Mouse (Mus musculus): ENCODE data around the gene Gm36210. TPM values are rescaled to one million over a fixed set of nuclear protein-coding genes. Genes with fewer than 3 reads are reported as not detected.

Gene Gm36210
- polyA plus RNA-seq, 1 experiment from 2014 or later = 0.59 TPM

DNA sequence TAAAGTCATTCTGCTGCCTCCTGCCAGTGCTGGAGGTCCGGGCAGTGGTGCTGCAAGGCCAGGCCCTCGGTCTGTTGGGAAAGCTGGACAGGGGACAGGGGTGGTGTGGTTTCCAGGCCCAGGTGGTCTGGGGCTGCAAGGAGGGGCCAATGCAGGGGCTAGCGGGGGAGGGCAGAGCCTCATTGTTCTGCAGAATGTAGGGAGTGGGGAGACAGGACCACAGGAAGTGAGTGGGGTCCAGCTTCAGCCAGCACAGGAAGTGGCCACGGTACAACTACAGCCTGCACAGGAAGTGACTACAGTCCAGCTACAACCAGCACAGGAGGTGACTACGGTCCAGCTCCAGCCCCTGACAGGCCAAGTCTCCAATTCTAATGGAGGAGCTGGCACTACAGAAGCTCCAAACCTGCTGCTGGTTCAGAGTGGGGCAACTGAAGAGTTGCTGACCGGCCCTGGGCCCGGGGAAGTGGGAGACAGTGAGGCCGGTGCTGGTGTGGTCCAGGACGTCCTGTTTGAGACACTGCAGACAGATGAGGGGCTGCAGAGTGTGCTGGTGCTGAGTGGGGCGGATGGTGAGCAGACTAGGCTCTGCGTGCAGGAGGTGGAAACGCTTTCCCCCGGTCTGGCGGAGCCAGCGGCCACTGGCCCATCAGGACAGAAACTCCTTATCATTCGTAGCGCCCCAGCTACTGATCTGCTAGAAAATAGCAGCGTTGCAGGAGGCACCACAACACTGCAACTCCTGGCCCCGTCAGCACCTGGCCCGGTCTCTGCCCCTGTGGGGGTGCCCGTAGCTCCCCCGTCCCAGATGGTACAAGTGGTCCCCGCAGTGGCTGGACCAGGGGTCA is 14.9 kb upstream of the Gm36210 start:
- Histone ChIP-seq H3K9ac (ENCODE audit: low read length) (peak overlapping the region; percentile 35), H3K9me3 (ENCODE audit: control insufficient read depth, low read length) (no peaks in the 10 kb centered on the region)
- 56% methylated on average over 23 of the region's 23 CpGs for WGBS

GRCm38 (mm10) chr7:4920496-4920895 is 14.2 kb upstream of the Gm36210 start:
- ATAC-seq (replicated peaks; ENCODE audit: low FRiP score) (no peak), DNase-seq (ENCODE audit: low spot score) (peak; percentile 50)
- Histone ChIP-seq H3K4me2 (ENCODE audit: low read depth, low read length, severe bottlenecking) (no peak overlapping the region), H3K36me3 (ENCODE audit: control insufficient read depth, insufficient read depth, low read length) (peaks cover 5% of the 10 kb centered on the region; the same call in 1 of the 2 replicates), H3K9ac (ENCODE audit: low read length) (no peak overlapping the region), H3K4me1 (replicated peaks; ENCODE audit: control insufficient read depth, insufficient read depth, low read length) (peaks cover 44% of the 10 kb centered on the region), H3K4me3 (ENCODE audit: low read depth, low read length) (no peak overlapping the region), H3K27ac (ENCODE audit: low read depth, low read length) (peak overlapping the region; percentile 97; the same call in 1 of the 2 replicates), H3K9me3 (ENCODE audit: control insufficient read depth, low read length) (no peaks in the 10 kb centered on the region), H3K27me3 (ENCODE audit: control insufficient read depth, insufficient read depth, low read length) (no peaks in the 10 kb centered on the region)
- 91% methylated on average over 19 of the region's 19 CpGs for WGBS

More for the DNA sequence above, 14.9 kb upstream of the Gm36210 start:
- ATAC-seq (replicated peaks; ENCODE audit: low FRiP score) (no peak), DNase-seq (ENCODE audit: low spot score) (peak; percentile 57)
- Histone ChIP-seq H3K27ac (ENCODE audit: low read depth, low read length) (peak overlapping the region; percentile 97), H3K4me1 (replicated peaks; ENCODE audit: control insufficient read depth, insufficient read depth, low read length) (peaks cover 48% of the 10 kb centered on the region), H3K4me3 (ENCODE audit: low read depth, low read length) (no peak overlapping the region), H3K36me3 (ENCODE audit: control insufficient read depth, insufficient read depth, low read length) (peaks cover 5% of the 10 kb centered on the region; the same call in 1 of the 2 replicates), H3K27me3 (ENCODE audit: control insufficient read depth, insufficient read depth, low read length) (no peaks in the 10 kb centered on the region), H3K4me2 (ENCODE audit: low read depth, low read length, severe bottlenecking) (no peak overlapping the region; the same call in 1 of the 2 replicates)

DNA sequence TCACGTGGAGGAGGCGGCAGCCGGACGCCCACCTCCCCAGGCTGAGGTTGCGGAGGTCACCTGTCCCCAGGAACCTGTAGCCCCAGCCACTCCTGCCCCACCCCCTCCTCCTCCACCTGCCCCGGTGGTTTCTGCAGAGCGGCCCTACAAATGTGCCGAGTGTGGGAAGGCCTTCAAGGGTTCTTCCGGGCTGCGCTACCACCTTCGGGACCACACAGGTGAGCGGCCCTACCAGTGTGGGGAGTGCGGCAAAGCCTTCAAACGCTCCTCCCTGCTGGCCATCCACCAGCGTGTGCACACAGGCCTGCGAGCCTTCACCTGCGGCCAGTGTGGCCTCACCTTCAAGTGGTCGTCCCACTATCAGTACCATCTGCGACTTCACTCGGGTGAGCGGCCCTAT is 13.7 kb upstream of the Gm36210 start:
- H3K9me3 ChIP-seq (ENCODE audit: control insufficient read depth, low read length) = no peaks in the 10 kb centered on the region
- peaks cover 5% of the 10 kb centered on the region; the same call in 1 of the 2 replicates for H3K36me3 ChIP-seq (ENCODE audit: control insufficient read depth, insufficient read depth, low read length)
- ATAC-seq (replicated peaks; ENCODE audit: low FRiP score) (no peak), DNase-seq (ENCODE audit: low spot score) (no peak)
- 90% methylated on average over 21 of the region's 21 CpGs for WGBS
- no peak overlapping the region for H3K4me2 ChIP-seq (ENCODE audit: low read depth, low read length, severe bottlenecking)
- no peak overlapping the region for H3K9ac ChIP-seq (ENCODE audit: low read length)
- no peak overlapping the region for H3K27ac ChIP-seq (ENCODE audit: low read depth, low read length)
- peaks cover 38% of the 10 kb centered on the region for H3K4me1 ChIP-seq (replicated peaks; ENCODE audit: control insufficient read depth, insufficient read depth, low read length)
- H3K27me3 ChIP-seq (ENCODE audit: control insufficient read depth, insufficient read depth, low read length) = no peaks in the 10 kb centered on the region
- H3K4me3 ChIP-seq (ENCODE audit: low read depth, low read length) = no peak overlapping the region

DNA sequence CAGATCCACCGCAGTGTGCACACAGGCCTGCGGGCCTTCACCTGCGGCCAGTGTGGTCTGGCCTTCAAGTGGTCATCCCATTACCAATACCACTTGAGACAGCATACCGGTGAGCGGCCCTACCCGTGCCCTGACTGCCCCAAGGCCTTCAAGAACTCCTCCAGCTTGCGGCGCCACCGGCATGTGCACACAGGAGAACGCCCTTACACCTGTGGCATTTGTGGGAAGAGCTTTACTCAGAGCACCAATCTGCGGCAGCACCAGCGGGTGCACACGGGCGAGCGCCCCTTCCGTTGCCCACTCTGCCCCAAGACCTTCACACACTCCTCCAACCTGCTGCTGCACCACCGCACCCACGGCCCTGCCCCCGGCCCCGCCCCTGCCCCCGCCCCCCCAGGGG is 12.8 kb upstream of the Gm36210 start:
- Histone ChIP-seq H3K9me3 (ENCODE audit: control insufficient read depth, low read length) (no peaks in the 10 kb centered on the region), H3K4me3 (ENCODE audit: low read depth, low read length) (no peak overlapping the region), H3K4me2 (ENCODE audit: low read depth, low read length, severe bottlenecking) (no peak overlapping the region), H3K27ac (ENCODE audit: low read depth, low read length) (no peak overlapping the region), H3K27me3 (ENCODE audit: control insufficient read depth, insufficient read depth, low read length) (no peaks in the 10 kb centered on the region), H3K4me1 (replicated peaks; ENCODE audit: control insufficient read depth, insufficient read depth, low read length) (peaks cover 31% of the 10 kb centered on the region), H3K9ac (ENCODE audit: low read length) (no peak overlapping the region), H3K36me3 (ENCODE audit: control insufficient read depth, insufficient read depth, low read length) (peaks cover 5% of the 10 kb centered on the region; the same call in 1 of the 2 replicates)
- ATAC-seq (replicated peaks; ENCODE audit: low FRiP score) = no peak
- peak; percentile 49 for DNase-seq (ENCODE audit: low spot score)
- WGBS = 89% methylated on average over 21 of the region's 21 CpGs

DNA sequence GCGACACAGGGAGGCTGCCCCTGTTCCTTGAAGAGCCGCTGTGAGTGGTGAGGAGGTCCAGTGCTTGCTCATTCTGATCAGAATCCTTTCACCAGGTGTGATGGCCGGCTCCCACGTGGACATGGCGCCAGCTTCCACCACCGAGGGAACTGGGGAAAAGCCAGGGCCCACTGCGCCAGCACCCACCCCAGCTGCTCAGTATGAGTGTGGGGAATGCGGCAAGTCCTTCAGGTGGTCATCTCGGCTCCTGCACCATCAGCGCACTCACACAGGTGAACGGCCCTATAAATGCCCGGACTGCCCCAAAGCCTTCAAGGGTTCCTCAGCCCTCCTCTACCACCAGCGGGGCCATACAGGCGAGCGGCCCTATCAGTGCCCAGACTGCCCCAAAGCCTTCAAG is 12.4 kb upstream of the Gm36210 start:
- WGBS = 95% methylated on average over 15 of the region's 15 CpGs

GRCm38 (mm10) chr7:4917494-4917893 is 11.2 kb upstream of the Gm36210 start:
- Histone ChIP-seq H3K27ac (ENCODE audit: low read depth, low read length) (no peak overlapping the region), H3K36me3 (ENCODE audit: control insufficient read depth, insufficient read depth, low read length) (peaks cover 5% of the 10 kb centered on the region; the same call in 1 of the 2 replicates), H3K9me3 (ENCODE audit: control insufficient read depth, low read length) (no peaks in the 10 kb centered on the region), H3K4me1 (replicated peaks; ENCODE audit: control insufficient read depth, insufficient read depth, low read length) (peaks cover 19% of the 10 kb centered on the region), H3K4me2 (ENCODE audit: low read depth, low read length, severe bottlenecking) (no peak overlapping the region), H3K9ac (ENCODE audit: low read length) (no peak overlapping the region), H3K4me3 (ENCODE audit: low read depth, low read length) (no peak overlapping the region), H3K27me3 (ENCODE audit: control insufficient read depth, insufficient read depth, low read length) (no peaks in the 10 kb centered on the region)
- no peak for DNase-seq (ENCODE audit: low spot score)
- 83% methylated on average over 2 of the region's 2 CpGs for WGBS
- ATAC-seq (replicated peaks; ENCODE audit: low FRiP score) = no peak

More for the DNA sequence above, 12.4 kb upstream of the Gm36210 start:
- no peak overlapping the region for H3K9ac ChIP-seq (ENCODE audit: low read length)
- no peaks in the 10 kb centered on the region for H3K27me3 ChIP-seq (ENCODE audit: control insufficient read depth, insufficient read depth, low read length)
- H3K9me3 ChIP-seq (ENCODE audit: control insufficient read depth, low read length) = no peaks in the 10 kb centered on the region
- DNase-seq (ENCODE audit: low spot score) = no peak
- peaks cover 26% of the 10 kb centered on the region for H3K4me1 ChIP-seq (replicated peaks; ENCODE audit: control insufficient read depth, insufficient read depth, low read length)
- no peak overlapping the region for H3K4me3 ChIP-seq (ENCODE audit: low read depth, low read length)
- H3K4me2 ChIP-seq (ENCODE audit: low read depth, low read length, severe bottlenecking) = no peak overlapping the region
- H3K27ac ChIP-seq (ENCODE audit: low read depth, low read length) = no peak overlapping the region
- peaks cover 5% of the 10 kb centered on the region; the same call in 1 of the 2 replicates for H3K36me3 ChIP-seq (ENCODE audit: control insufficient read depth, insufficient read depth, low read length)
- no peak for ATAC-seq (replicated peaks; ENCODE audit: low FRiP score)

- DNase-seq (ENCODE audit: low spot score) = peak; percentile 53
Measured at GRCm38 (mm10) chr7:4915669-4916416, 9.5 kb upstream of the Gm36210 start.

GRCm38 (mm10) chr7:4915007-4915665 is 8.8 kb upstream of the Gm36210 start, which contains the start of gene Zfp628:
Zfp628 (plus strand) TSS chr7:4915217.
- peaks cover 3% of the 10 kb centered on the region; the same call in 1 of the 2 replicates for H3K36me3 ChIP-seq (ENCODE audit: control insufficient read depth, insufficient read depth, low read length)
- peak within 1 kb of the TSS; percentile 70 for H3K4me3 ChIP-seq (ENCODE audit: low read depth, low read length)
- peak within 1 kb of the TSS; percentile 94 for H3K9ac ChIP-seq (ENCODE audit: low read length)
- peak within 1 kb of the TSS; percentile 90 for H3K4me2 ChIP-seq (ENCODE audit: low read depth, low read length, severe bottlenecking)
- peaks cover 7% of the 10 kb centered on the region; the same call in 1 of the 2 replicates for H3K4me1 ChIP-seq (replicated peaks; ENCODE audit: control insufficient read depth, insufficient read depth, low read length)
- WGBS = under 1% methylated on average over 56 of the region's 56 CpGs
- no peaks in the 10 kb centered on the region for H3K9me3 ChIP-seq (ENCODE audit: control insufficient read depth, low read length)
- ATAC-seq (replicated peaks; ENCODE audit: low FRiP score) (peak; percentile 91), DNase-seq (ENCODE audit: low spot score) (peak; percentile 96)
- peak within 1 kb of the TSS; percentile 81 for H3K27ac ChIP-seq (ENCODE audit: low read depth, low read length)
- H3K27me3 ChIP-seq (ENCODE audit: control insufficient read depth, insufficient read depth, low read length) = no peaks in the 10 kb centered on the region

More at GRCm38 (mm10) chr7:4915669-4916416, 9.5 kb upstream of the Gm36210 start:
- WGBS = 25% methylated on average over 14 of the region's 14 CpGs
- no peaks in the 10 kb centered on the region for H3K9me3 ChIP-seq (ENCODE audit: control insufficient read depth, low read length)
- peaks cover 8% of the 10 kb centered on the region; the same call in 1 of the 2 replicates for H3K4me1 ChIP-seq (replicated peaks; ENCODE audit: control insufficient read depth, insufficient read depth, low read length)
- peak overlapping the region; percentile 94 for H3K9ac ChIP-seq (ENCODE audit: low read length)
- no peaks in the 10 kb centered on the region for H3K27me3 ChIP-seq (ENCODE audit: control insufficient read depth, insufficient read depth, low read length)
- peak overlapping the region; percentile 90 for H3K4me2 ChIP-seq (ENCODE audit: low read depth, low read length, severe bottlenecking)
- H3K27ac ChIP-seq (ENCODE audit: low read depth, low read length) = peak overlapping the region; percentile 81
- H3K4me3 ChIP-seq (ENCODE audit: low read depth, low read length) = peak overlapping the region; percentile 70
- H3K36me3 ChIP-seq (ENCODE audit: control insufficient read depth, insufficient read depth, low read length) = peaks cover 4% of the 10 kb centered on the region; the same call in 1 of the 2 replicates
- ATAC-seq (replicated peaks; ENCODE audit: low FRiP score) = peak; percentile 23
